Mouse (Mus musculus) spleen, adult 12 weeks (tissue): ENCODE results near the gene Tuba3b.

Source experiments
- DNase-seq: peaks from one replicate; pipeline ENCODE4 v3.0.0; 2022; ENCODE audit warnings: low spot score

Gene Tuba3b

GRCm38 (mm10) chr6:145667654-145668053, 52.1 kb downstream of the Tuba3b start:
- DNase-seq: no peak

GRCm38 (mm10) chr6:145669596-145670071, 54.1 kb downstream of the Tuba3b start:
- DNase-seq: no peak
